Mouse (Mus musculus): ENCODE data around the gene Dnajc1.

Gene Dnajc1

DNA sequence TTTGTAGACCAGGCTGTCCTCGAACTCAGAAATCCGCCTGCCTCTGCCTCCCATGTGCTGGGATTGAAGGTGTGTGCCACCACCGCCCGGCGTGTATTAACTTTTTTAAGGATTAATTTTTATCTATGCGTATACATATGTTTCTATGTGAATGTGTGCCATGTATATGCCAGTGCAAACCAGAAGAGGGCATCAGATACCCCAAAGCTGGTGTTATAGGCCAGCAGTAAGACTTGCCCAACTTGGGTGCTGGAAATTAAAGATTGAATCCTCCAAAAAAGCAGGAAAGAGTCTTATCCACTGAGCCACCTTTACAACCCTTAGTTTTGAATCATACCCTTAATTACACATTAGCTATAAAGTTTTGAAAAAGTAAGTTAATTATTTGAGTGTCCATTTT lies 107.5 kb downstream of the Dnajc1 start:
- no peak for DNase-seq

DNA sequence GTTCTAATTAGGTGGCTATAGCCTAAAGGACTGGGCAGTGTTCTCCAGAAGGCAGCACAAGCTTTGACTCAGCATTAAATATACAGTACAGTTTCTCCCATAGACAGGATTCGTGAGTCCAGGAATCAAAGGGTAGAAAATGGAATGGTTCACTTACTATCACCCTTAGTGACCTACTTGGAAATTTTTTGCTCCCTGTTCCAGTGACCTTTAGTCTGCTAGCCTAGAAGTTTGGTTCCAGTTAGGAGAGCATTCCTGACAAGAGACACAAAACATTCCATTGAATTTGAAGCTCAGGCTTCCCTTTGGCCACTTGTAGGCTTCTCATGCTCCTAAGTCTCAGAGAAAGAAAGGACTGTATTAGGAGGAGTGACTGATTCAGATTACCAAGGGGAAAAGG lies 126.9 kb downstream of the Dnajc1 start:
- no peak for DNase-seq

DNA sequence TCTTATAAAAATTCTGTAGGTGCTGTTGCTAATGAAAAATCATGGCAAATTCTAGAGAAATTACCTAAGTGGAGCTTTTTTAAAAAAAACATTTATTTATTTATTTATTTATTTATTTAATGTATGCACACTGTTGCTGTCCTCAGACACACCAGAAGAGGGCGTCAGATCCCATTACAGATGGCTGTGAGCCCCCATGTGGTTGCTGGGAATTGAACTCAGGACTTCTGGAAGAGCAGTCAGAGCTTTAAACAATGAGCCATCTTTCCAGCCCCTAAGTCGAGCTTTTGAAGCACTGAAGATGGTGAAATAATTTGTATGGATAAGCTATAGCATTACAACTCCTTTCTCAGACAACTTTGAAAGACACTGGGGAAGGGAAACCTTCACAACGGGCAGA lies 128.1 kb downstream of the Dnajc1 start:
- DNase-seq = no peak

DNA sequence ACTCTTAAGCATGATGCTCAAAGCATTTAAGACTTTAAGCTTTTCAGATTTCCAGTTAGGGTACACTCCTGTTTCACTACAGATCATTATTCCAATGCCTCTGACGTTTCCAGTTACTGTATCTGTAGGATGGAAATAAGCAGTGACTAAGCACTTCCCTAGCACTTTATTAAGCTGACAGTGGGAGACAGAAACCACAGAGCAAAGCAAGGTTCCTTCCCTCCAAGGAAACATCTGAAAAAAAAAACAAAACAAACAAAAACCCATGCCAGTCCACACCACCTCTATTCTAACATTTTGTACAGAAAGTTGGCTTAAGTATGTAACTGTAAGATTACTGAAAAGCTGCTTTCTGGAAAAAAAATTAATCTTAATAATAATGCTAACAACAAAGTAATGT lies 130.3 kb downstream of the Dnajc1 start:
- DNase-seq = no peak

DNA sequence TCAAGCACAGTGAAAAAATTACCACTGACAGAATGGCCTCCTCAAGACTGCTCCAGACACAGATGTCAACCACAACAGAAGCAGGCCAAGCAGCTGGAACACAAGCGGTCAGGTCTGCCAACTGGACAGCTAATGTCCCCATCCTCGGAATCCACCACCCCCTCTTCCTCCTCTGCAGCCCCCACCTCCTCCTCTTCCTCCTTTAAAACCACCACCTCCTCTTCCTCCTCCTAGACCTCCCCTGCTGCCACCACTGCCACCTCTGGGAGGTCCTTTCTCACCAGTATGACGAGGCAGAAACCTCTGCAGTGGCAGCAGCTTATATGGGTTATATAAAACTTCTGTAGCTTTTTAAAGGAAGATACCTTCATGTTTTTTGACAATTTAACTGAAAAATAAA lies 143.4 kb downstream of the Dnajc1 start:
- no peak for DNase-seq

DNA sequence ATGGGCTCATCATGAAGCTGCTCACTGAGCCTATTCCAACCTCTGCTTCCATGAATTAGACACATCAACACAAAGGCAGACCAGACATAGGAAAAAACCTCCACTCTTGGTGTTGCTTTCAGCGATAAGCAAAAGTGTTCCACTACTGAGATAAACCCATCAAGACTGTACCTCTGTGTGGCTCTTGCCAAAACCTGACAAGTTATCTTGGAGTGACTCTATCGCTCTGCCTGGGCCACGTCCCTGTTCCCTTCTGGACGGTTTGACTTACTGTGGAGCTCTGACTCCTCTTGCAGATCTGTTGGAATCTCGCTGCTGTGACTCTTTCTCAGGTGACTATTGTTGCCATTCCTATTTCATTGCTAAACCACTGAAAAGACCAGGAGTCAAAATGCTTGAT lies 157.1 kb downstream of the Dnajc1 start:
- no peak for DNase-seq

DNA sequence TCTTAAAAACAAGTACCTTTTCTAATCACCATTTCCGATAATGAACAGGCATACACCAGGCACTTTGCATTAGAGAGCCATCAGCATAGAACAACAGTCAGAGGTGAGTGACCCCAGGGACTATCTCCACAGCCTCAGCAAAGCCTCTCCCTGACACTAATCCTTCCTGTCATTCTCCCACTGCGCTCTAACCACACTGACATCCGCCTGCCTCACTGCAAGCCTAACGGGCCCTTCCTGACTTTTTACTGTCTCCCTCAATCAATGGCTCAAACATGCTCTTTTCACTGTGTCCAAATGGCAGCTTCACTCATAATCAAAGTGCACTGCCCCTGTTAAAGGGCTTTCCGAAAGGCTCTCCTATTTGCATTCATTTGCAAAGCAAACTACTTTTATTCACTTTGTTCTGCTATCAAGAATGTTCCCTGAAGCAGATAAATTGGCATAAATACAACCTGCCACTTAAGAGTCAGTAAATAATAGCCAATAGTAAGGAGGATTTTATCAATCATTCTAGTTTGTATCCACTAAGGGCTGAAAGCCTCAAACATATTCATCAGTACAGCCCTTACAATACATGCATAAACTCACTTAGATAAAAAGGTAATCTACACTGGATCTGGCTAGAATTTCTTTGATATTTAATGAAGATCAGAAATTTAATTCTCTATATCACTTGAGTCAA lies 159.6 kb downstream of the Dnajc1 start:
- no peak for DNase-seq

DNA sequence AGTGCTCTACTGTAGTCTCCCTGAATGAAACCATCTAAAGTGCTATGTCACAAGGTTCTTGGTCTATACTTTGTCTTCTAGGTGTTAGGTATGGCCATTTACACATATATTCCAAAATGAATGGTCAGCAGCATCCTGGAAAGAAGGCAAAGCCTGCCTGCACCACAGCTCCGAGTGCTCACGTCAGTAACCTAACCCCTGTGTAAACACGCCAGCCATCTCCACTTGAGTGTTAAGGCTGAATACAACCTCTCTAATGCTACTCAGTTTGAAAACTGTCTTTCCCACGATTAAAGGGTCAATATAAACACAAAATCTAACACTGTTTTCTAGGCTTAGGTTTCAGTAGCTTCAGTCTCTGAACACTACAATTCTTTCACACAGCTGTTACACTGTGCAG lies 161.5 kb downstream of the Dnajc1 start:
- no peak for DNase-seq

DNA sequence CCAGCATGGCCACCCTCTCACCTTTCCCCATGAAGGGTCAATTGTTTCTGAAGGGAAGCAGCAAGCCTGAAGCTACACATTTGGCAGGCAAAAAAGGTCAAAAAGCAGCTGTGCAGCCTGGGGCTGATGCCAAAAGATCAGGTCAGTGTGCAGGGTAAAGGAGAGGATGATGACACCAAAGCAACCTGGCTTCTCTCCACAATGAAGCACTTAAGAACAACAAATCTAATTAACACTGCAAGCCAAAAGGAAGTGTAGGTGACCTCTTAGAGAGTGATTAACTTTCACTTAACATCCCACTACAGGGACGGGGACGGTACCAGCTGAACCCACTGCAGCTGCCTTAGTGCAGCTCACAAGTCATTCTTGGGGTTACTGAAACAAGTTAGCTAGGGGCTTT lies 163.4 kb downstream of the Dnajc1 start:
- DNase-seq = no peak

DNA sequence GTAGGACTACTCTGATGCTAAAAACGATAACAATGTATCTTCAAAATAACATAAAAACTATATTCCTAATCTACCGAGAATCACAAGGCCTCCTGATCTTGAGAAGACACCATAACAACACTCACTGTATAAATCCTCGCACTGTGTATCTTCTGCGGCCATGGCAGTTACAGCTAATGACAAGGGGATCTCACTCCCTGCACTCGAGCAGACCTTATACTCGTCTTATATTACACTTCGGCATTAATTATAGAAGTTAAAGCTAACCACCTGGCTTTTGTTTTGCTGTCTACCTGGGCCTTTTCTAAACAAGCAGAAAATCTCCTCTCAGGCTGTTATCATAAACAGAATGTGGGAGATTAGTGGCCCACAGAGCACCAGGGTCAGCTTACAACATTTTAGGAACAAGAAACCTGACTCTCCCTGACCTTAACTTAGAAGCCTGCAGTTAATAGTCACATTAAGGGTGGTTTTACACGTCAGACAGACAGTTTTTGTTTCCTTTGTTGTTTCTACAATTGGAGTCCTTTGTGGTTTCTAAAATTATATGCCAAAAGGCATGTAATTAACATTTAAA lies 164.1 kb downstream of the Dnajc1 start:
- DNase-seq = no peak

DNA sequence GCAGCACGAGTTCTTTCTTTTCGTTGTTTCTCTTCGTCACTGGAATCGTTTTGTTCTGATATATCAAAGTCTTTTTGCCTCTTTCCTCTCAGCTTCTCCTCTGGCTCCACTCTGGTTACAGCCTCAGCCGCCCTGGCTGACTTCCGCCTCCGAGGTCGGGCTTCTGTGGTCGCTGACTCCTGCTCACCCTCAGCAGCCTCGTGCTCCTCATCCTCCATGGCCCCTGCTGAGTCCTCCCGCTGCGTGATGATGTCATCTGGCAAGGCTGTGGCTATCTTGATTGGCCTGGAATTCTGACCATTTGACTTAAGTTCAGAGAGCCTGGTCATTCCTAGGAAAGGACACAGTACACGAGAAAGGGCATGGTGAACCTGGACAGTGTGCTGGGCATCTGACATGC lies 173.1 kb downstream of the Dnajc1 start:
- no peak for DNase-seq

DNA sequence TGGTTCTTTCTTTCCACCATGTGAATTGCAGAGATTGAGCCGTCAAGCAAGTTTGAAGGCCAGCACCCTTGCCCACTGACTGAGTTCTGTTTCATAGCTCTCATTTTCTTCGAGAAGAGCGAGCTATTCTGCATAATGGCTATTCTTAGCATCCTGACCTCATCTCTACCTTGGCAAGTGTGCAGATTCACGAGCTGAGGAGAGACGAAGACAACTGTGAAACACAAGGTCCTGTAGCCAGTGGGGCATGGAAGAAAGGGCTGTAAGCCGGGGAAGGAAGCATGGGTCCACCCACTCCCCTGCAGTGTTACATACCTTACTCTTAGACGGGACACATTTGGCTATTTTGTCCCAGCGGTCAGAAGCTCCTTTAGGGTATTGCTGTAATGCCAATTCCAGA lies 173.5 kb downstream of the Dnajc1 start:
- DNase-seq = no peak

DNA sequence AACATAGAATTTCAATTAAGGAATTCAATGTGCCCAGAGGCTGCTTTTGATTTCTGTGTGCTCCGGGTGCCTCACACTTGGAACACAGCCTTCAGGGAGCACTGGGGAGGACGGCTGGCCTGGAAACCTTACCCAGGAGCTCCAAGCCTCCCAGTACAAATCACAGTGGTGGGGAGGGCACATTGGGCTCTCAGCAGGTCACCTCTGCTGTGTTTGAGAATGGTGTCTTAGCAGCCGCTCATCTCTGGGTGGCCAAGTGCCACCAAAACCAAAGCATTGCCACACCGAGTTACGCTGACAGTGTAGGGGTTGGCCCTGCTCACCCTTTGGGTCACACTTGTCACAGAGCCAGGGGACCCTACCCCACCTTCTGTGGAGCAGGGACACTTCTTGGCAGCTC lies 174.1 kb downstream of the Dnajc1 start:
- DNase-seq = no peak

DNA sequence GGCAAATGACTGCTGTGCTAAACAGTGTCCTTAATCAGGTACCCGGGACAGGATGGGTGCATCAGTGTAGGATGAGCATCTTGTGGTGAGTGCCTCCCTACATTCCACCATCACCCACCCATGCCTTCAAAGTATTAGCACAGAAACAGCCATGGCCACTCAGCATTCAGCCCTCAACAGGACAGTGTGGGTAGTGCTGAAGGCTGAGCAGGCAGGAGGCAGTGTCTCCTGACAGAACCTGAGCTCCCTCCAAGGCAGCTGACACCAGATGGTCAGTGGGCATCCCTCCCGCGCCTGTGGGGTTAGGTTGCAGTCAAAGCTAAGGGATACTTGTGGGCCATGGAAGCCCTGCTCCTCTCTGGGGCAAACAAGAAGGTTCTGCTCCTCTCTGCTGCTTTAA lies 174.8 kb downstream of the Dnajc1 start:
- DNase-seq = no peak

DNA sequence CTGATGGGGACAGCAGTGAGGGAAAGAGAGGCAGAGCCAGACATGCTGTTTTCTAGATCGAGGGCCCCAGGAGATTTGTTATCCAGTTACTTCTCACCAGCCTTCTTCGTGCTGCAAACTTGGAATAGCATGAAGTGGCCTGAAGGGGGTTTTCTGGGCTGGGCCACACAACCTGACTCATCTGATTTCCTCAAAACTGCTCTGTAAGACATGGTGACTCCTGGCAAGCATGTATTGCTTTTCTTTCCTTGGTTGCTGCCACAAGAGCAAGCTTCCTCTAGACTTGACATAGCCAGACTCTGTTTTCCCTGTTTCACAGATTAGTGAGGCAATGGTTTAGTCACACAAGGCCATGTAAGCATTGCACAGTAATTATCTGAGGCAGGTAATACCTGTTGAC lies 178.6 kb downstream of the Dnajc1 start:
- DNase-seq = no peak

DNA sequence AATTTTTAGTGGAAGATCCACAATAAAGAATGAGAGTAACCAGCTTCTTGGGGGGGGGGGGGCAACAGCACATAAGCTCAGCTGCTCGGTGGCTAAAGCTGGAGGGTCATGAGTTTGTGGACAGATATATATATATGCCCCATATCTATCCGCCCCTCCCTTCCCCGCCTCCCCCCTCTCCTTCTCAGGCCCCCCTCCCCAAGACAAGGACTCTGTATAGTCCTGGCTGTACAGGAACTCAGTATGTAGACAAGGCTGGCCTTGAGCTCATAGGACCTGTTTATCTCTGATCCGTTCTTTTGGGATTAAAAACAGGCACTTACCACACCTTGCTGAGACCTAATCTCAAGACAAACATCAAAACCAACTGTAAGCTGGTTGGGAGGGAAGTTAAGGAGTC lies 182.7 kb downstream of the Dnajc1 start:
- DNase-seq = no peak

DNA sequence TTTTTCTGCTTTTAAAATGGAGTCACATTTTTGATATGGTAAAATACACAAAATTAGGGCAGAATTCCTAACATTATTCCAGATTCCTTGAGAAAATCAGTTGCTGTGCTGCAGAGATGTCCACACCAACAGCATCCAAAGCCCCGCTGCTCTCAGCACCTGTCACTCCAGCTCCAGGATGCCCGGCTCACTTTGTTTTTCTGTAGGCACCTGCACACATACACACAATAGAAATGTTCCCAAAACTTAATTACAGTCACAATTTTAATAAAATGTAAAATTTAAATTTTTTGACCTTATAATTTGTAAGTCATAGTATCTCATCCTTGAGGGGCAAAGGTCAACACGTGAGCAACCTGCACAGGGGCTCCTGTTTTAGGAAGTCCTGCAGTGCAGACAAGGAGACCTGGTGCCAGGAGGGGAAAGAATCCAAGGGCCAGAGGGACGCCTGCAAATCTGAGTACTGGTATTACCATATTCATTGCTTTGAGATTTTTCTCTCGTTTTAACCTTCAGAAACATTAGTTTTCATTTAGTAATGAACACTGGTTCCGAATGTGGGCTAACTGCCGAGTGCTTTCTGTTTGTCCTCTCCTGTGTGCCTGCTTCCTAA lies 183.3 kb downstream of the Dnajc1 start:
- no peak for DNase-seq

DNA sequence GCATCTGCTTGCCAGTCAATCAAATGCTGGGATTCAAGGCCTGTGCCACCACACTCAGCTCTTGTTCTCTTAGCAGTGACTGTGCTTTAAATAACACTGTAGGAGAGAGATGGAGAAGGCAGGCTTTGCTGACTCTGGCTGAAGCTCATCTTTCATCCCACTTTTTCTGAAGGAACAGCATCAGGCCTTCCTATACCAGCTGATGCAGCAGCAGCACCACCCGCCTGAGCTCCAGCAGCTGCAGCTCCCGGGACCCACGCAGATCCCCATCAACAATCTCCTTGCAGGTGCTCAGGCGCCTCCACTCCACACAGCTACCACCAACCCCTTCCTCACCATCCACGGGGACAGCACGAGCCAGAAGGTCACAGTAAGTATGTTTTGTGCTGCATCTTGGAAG lies 184.1 kb downstream of the Dnajc1 start:
- no peak for DNase-seq

DNA sequence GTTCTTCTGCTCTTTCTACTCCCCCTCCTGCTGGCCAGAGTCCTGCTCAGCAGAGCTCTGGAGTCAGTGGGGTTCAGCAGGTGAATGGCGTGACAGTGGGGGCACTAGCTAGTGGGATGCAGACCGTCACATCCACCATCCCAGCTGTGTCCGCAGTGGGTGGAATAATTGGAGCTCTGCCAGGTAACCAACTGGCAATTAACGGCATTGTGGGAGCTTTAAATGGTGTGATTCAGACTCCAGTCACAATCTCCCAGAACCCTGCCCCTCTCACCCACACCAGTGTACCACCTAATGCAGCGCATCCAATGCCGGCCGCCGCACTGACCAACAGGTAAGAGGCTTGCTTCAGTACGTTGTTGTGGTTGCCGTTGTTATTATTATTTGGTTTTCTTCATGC lies 185.8 kb downstream of the Dnajc1 start:
- no peak for DNase-seq

DNA sequence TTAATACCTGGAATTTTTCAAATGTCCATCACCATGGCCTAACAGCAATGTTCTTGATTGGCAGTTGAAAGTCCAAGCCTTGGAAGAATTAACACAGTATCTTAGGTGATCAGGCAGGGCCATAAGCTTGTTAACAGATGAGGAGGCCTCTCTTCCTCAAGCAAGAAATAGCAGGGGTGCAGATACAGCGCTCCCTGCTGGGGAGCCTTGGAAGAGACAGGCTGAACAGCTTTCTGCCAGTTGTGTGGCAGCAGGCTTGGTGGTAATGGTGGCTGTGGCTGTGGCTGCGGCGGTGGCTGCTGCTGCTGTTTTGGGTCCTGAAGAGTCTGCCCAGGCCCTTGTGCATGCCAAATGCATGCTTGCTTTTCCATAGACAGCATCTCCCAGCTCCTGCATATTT lies 187.5 kb downstream of the Dnajc1 start:
- peak; percentile 30 for DNase-seq

DNA sequence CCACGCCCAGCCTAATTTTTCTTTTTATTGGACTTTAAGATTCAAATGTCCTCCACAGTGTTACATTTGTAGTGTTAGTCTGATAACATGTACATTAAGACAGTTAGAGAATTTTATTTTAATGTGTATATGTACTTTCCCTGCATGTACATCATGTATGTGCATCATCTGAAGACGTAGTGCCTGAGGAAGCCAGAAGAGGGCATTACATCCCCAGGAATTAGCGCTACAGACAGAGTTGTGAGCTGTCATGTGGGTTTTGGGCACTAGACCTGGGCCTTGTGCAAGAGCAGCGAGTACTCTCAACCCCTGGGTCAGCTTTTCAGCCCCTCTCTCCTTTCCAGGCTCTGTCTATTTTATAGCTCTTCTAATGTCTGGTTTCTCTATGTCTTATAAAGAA lies 189.7 kb downstream of the Dnajc1 start:
- no peak for DNase-seq

DNA sequence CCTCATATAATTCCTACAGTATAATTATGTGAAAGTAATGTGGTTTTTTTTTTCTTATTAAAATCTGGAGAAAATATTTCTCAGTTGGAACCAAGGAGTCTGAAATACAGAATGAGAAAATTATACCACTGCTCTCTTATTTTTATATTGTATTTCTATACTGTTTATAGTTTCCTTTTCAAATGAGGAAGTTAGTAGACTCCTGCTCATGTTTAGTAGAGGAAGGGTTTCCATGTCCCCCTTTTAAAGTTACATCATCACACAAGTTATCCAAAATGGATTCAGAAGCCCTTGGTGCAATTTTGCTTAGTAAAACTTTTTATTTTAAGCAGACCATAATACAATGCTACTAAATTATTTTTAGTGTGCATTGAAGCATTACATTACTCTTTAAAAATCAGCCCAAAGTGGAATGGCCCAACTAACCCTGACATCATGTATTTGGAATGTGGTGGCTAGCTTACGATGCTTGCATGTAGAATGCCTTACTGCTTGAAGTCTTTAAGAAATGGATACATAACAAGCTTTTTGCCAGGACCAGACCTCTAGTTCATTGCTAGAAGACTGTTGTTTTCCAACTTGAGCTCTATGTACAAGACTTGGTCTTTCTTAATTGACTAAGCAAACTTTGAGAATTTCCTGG lies 190.7 kb downstream of the Dnajc1 start:
- no peak for DNase-seq

DNA sequence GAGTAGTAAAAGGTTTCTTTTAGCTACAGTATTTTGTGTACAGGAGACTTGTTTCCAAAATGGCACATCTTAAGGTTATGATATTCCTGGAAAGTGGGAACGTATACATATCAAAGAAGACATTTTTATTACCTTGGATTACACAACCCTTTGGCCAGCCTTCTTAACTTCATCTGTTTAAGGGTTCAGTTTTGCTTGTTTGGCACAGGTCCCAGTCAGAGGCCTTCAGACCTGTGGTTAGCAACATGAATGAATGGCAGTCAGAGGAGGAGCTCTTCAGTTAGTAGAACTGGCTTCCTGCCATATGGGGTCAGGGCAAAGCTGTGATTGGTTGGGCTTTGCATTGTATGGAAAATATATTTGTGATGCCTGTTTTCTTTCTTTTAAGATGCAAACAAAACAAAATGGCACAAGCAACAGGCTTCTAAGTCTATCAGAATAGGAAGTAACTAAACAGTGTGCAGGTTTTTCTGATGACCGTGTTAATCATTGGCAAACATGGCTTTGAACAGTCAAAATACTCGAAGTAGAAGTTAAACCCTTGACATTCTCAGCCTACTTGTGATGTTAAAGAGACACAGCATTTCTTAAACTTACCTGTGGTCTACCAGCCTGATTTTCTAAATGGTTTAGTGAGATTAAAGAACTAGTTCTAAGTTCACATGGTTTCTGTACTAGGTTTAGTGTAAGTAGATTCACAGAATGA lies 196.8 kb downstream of the Dnajc1 start:
- no peak for DNase-seq

DNA sequence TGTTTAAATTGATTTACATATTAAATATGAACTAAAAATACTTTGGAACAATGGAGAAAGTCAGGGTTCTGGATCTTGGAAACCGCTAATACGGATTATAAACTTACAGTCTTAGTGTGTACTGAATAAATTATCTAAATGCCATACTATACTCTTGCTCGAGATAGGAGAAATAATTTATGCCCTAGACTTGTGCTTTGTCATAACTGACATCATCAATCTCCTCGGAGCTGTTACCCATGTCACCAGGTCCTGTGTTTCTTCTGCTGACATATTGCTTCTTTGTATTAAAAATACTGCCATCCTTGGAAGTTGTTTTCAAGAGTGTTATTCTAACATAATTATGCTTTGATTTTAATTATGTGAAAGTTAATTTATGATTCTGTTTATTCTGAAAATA lies 197.3 kb downstream of the Dnajc1 start:
- no peak for DNase-seq

All from right cerebral cortex, postnatal 4 days (tissue).